Mouse (Mus musculus) heart, embryonic 13.5 days (tissue): ENCODE measurements around the gene Jade3. TPM values are rescaled to one million over a fixed set of nuclear protein-coding genes. Genes with fewer than 3 reads are reported as not detected.
"Not testable (repeated sequence)": the region's sequence is repeated elsewhere in the genome, so short reads cannot be mapped to it uniquely, and the experiment has no call there.

Experiments
- ATAC-seq: fragments of 200-750 bp; cut with Nextera tagmentation; 2 replicates; pipeline ENCODE4 v1.8.0; 2017; ENCODE audit warnings: moderate TSS enrichment; ENCODE audit not compliant: insufficient number of reproducible peaks, low FRiP score, low TSS enrichment; ENCODE audit errors: extremely low read depth
- H3K27ac ChIP-seq: fragments of 300-500 bp; sonication (generic); replicated peaks from 2 replicates; pipeline ENCODE4 v1.5.1; 2015; ENCODE audit warnings: moderate library complexity, mild to moderate bottlenecking, inconsistent platforms
- H3K27me3 ChIP-seq: fragments of 300-500 bp; sonication (generic); replicated peaks from 2 replicates; pipeline ENCODE4 v1.6.1; 2015; ENCODE audit warnings: mild to moderate bottlenecking, inconsistent platforms
- H3K36me3 ChIP-seq: fragments of 300-500 bp; sonication (generic); 2 replicates; pipeline ENCODE4 v1.6.1; 2015; ENCODE audit warnings: mild to moderate bottlenecking, inconsistent platforms
- H3K4me1 ChIP-seq: fragments of 300-500 bp; sonication (generic); 2 replicates; pipeline ENCODE4 v1.6.1; 2015; ENCODE audit warnings: inconsistent platforms
- H3K4me2 ChIP-seq: fragments of 300-500 bp; sonication (generic); 2 replicates; pipeline ENCODE4 v1.6.1; 2015; ENCODE audit warnings: inconsistent platforms, mild to moderate bottlenecking, moderate library complexity
- H3K4me3 ChIP-seq: fragments of 300-500 bp; sonication (generic); 2 replicates; pipeline ENCODE4 v1.5.1; 2015; ENCODE audit warnings: moderate library complexity, mild to moderate bottlenecking, inconsistent platforms
- H3K9ac ChIP-seq: fragments of 300-500 bp; sonication (generic); 2 replicates; pipeline ENCODE4 v1.6.1; 2015; ENCODE audit warnings: inconsistent platforms, mild to moderate bottlenecking, moderate library complexity
- H3K9me3 ChIP-seq: fragments of 300-500 bp; sonication (generic); 2 replicates; pipeline ENCODE4 v1.6.1; 2016; ENCODE audit warnings: inconsistent platforms
- WGBS: fragments of 180-500 bp; shearing (Covaris S2); methylation state at CpG from one replicate; pipeline ENCODE4 v1.1.7; 2015; ENCODE audit warnings: mixed read lengths; 5-methylcytosine and 5-hydroxymethylcytosine counted together
- polyA plus RNA-seq: library from polyadenylated mRNA; unstranded; fragments of >200 nt; fragmentation: Nextera tagmentation; extraction: Ambion mirVana; gene quantifications from 2 replicates; pipeline ENCODE4 v1.2.1, GENCODE M21; 2015

Jade3 gene
- polyA plus RNA-seq, result 4.1 and 4.7 TPM in 2 replicates

GRCm38 (mm10) chrX:20425140-20425838, at the start of gene Jade3:
Gene Jade3 (plus strand): TSS chrX:20425688.
- peak; percentile 94 for ATAC-seq
- H3K27ac ChIP-seq, result peak within 1 kb of the TSS; percentile 90
- peak within 1 kb of the TSS; percentile 85 for H3K9ac ChIP-seq
- peak within 1 kb of the TSS; percentile 68 for H3K4me2 ChIP-seq
- 5% methylated on average over 41 of the region's 67 CpGs for WGBS
- H3K4me1 ChIP-seq, result no peaks in the 10 kb centered on the region
- H3K27me3 ChIP-seq, result no peaks in the 10 kb centered on the region
- peak within 1 kb of the TSS; percentile 70 for H3K4me3 ChIP-seq
- no peaks in the 10 kb centered on the region for H3K9me3 ChIP-seq
- H3K36me3 ChIP-seq, result peaks cover 11% of the 10 kb centered on the region; the same call in 1 of the 2 replicates

GRCm38 (mm10) chrX:20379347-20380014, 46.0 kb upstream of the Jade3 start:
- no peaks in the 10 kb centered on the region for H3K4me1 ChIP-seq
- no peak overlapping the region for H3K9ac ChIP-seq
- no peak overlapping the region for H3K27ac ChIP-seq
- H3K27me3 ChIP-seq, result no peaks in the 10 kb centered on the region
- H3K36me3 ChIP-seq, result peaks cover 5% of the 10 kb centered on the region
- no peak overlapping the region for H3K4me3 ChIP-seq
- ATAC-seq, result no peak
- no peak overlapping the region for H3K4me2 ChIP-seq
- no peaks in the 10 kb centered on the region for H3K9me3 ChIP-seq
- 70% methylated on average over 7 of the region's 7 CpGs for WGBS

- no peak overlapping the region for H3K4me3 ChIP-seq
- no peak overlapping the region for H3K4me2 ChIP-seq
- no peak for ATAC-seq
- no peaks in the 10 kb centered on the region for H3K4me1 ChIP-seq
- H3K36me3 ChIP-seq, result peaks cover 5% of the 10 kb centered on the region
- no peak overlapping the region for H3K27ac ChIP-seq
- no peak overlapping the region for H3K9ac ChIP-seq
- WGBS, result 81% methylated on average over 6 of the region's 6 CpGs
- H3K27me3 ChIP-seq, result no peaks in the 10 kb centered on the region
- H3K9me3 ChIP-seq, result no peaks in the 10 kb centered on the region
Observed at GRCm38 (mm10) chrX:20382260-20382659, 43.2 kb upstream of the Jade3 start.

GRCm38 (mm10) chrX:20387006-20387405, 38.5 kb upstream of the Jade3 start:
- no peak overlapping the region for H3K27ac ChIP-seq
- H3K9me3 ChIP-seq, result no peaks in the 10 kb centered on the region
- 63% methylated on average over 3 of the region's 3 CpGs for WGBS
- H3K4me3 ChIP-seq, result no peak overlapping the region
- peaks cover 5% of the 10 kb centered on the region for H3K36me3 ChIP-seq
- no peak for ATAC-seq
- no peaks in the 10 kb centered on the region for H3K4me1 ChIP-seq
- H3K9ac ChIP-seq, result no peak overlapping the region
- no peak overlapping the region for H3K4me2 ChIP-seq
- no peaks in the 10 kb centered on the region for H3K27me3 ChIP-seq

GRCm38 (mm10) chrX:20391964-20392363, 33.5 kb upstream of the Jade3 start:
- H3K4me1 ChIP-seq, H3K4me3 ChIP-seq, ATAC-seq, H3K27ac ChIP-seq, H3K9me3 ChIP-seq, H3K27me3 ChIP-seq, H3K36me3 ChIP-seq, H3K4me2 ChIP-seq, H3K9ac ChIP-seq: not testable (repeated sequence)
- WGBS, result 82% methylated on average over 9 of the region's 9 CpGs

- no peaks in the 10 kb centered on the region for H3K36me3 ChIP-seq
- no peaks in the 10 kb centered on the region for H3K9me3 ChIP-seq
- H3K27ac ChIP-seq, result no peak overlapping the region
- H3K27me3 ChIP-seq, result no peaks in the 10 kb centered on the region
- no peak for ATAC-seq
- no peak overlapping the region for H3K4me3 ChIP-seq
- H3K9ac ChIP-seq, result no peak overlapping the region
- H3K4me1 ChIP-seq, result no peaks in the 10 kb centered on the region
- WGBS, result 51% methylated on average over 3 of the region's 3 CpGs
- H3K4me2 ChIP-seq, result no peak overlapping the region
Observed at GRCm38 (mm10) chrX:20392942-20393341, 32.5 kb upstream of the Jade3 start.

GRCm38 (mm10) chrX:20404068-20404467, 21.4 kb upstream of the Jade3 start:
- no peak overlapping the region for H3K4me2 ChIP-seq
- 72% methylated on average over 4 of the region's 4 CpGs for WGBS
- no peak for ATAC-seq
- no peak overlapping the region for H3K9ac ChIP-seq
- no peaks in the 10 kb centered on the region for H3K27me3 ChIP-seq
- H3K4me3 ChIP-seq, result no peak overlapping the region
- no peak overlapping the region for H3K27ac ChIP-seq
- H3K4me1 ChIP-seq, result no peaks in the 10 kb centered on the region
- peaks cover 4% of the 10 kb centered on the region for H3K36me3 ChIP-seq
- H3K9me3 ChIP-seq, result no peaks in the 10 kb centered on the region

- Histone ChIP-seq H3K36me3 (peaks cover 4% of the 10 kb centered on the region), H3K4me3 (no peak overlapping the region), H3K27me3 (no peaks in the 10 kb centered on the region), H3K27ac (no peak overlapping the region), H3K4me2 (no peak overlapping the region), H3K9me3 (no peaks in the 10 kb centered on the region), H3K9ac (no peak overlapping the region), H3K4me1 (no peaks in the 10 kb centered on the region)
- no peak for ATAC-seq
- 84% methylated on average over 2 of the region's 2 CpGs for WGBS
Observed at GRCm38 (mm10) chrX:20406909-20407308, 18.6 kb upstream of the Jade3 start.

- H3K4me2 ChIP-seq, result no peak overlapping the region
- no peak for ATAC-seq
- H3K36me3 ChIP-seq, result peaks cover 4% of the 10 kb centered on the region
- no peak overlapping the region for H3K27ac ChIP-seq
- H3K9me3 ChIP-seq, result no peaks in the 10 kb centered on the region
- 67% methylated on average over 2 of the region's 2 CpGs for whole genome bisulfite sequencing
- H3K4me1 ChIP-seq, result no peaks in the 10 kb centered on the region
- H3K4me3 ChIP-seq, result no peak overlapping the region
- no peaks in the 10 kb centered on the region for H3K27me3 ChIP-seq
- no peak overlapping the region for H3K9ac ChIP-seq
Observed at GRCm38 (mm10) chrX:20407676-20408075, 17.8 kb upstream of the Jade3 start.

- Histone ChIP-seq H3K36me3 (no peaks in the 10 kb centered on the region), H3K4me2 (no peak overlapping the region), H3K27me3 (no peaks in the 10 kb centered on the region), H3K9me3 (no peaks in the 10 kb centered on the region), H3K27ac (no peak overlapping the region), H3K4me1 (no peaks in the 10 kb centered on the region), H3K9ac (no peak overlapping the region), H3K4me3 (no peak overlapping the region)
- WGBS, result 75% methylated on average over 4 of the region's 4 CpGs
- no peak for ATAC-seq
Observed at GRCm38 (mm10) chrX:20411382-20411781, 14.1 kb upstream of the Jade3 start.

GRCm38 (mm10) chrX:20412221-20412620, 13.3 kb upstream of the Jade3 start:
- no peak overlapping the region for H3K9ac ChIP-seq
- H3K36me3 ChIP-seq, result no peaks in the 10 kb centered on the region
- WGBS, result 61% methylated on average over 3 of the region's 3 CpGs
- no peak for ATAC-seq
- H3K4me1 ChIP-seq, result no peaks in the 10 kb centered on the region
- no peaks in the 10 kb centered on the region for H3K9me3 ChIP-seq
- H3K27me3 ChIP-seq, result no peaks in the 10 kb centered on the region
- H3K4me2 ChIP-seq, result no peak overlapping the region
- no peak overlapping the region for H3K4me3 ChIP-seq
- H3K27ac ChIP-seq, result no peak overlapping the region
